Mouse (Mus musculus): Measurements from ENCODE around the gene Cd80. TPM values are rescaled to one million over a fixed set of nuclear protein-coding genes. Genes with fewer than 3 reads are reported as not detected.
A peak's percentile ranks its signal among the peaks of the same experiment; 100 is the strongest.
"Not testable (repeated sequence)": the region's sequence is repeated elsewhere in the genome, so short reads cannot be mapped to it uniquely, and the experiment has no call there.

Gene Cd80
- total RNA-seq, 2 experiments from 2014 or later = 0.19 TPM; not detected in 1

GRCm38 (mm10) chr16:38471697-38472506, 16.5 kb downstream of the Cd80 start:
- DNase-seq (ENCODE audit: low spot score) = no peak

- DNase-seq (ENCODE audit: low spot score) = no peak
Measured at GRCm38 (mm10) chr16:38472507-38472873, 17.1 kb downstream of the Cd80 start.

- no peak for DNase-seq (ENCODE audit: low spot score)
Measured at GRCm38 (mm10) chr16:38473661-38474060, 18.3 kb downstream of the Cd80 start.

- no peak for DNase-seq (ENCODE audit: low spot score)
Measured at GRCm38 (mm10) chr16:38474677-38475286, 19.4 kb downstream of the Cd80 start.

GRCm38 (mm10) chr16:38475681-38476311, 20.4 kb downstream of the Cd80 start:
- no peak for DNase-seq (ENCODE audit: low spot score)

- DNase-seq (ENCODE audit: low spot score) = peak; percentile 31
Measured at GRCm38 (mm10) chr16:38476312-38477240, 21.2 kb downstream of the Cd80 start.

GRCm38 (mm10) chr16:38477241-38477608, 21.9 kb downstream of the Cd80 start:
- not testable (repeated sequence) for DNase-seq (ENCODE audit: low spot score)

GRCm38 (mm10) chr16:38478296-38478695, 22.9 kb downstream of the Cd80 start:
- DNase-seq (ENCODE audit: low spot score) = no peak

GRCm38 (mm10) chr16:38481327-38481726, 26.0 kb downstream of the Cd80 start:
- no peak for DNase-seq (ENCODE audit: low spot score)

- DNase-seq (ENCODE audit: low spot score) = peak; percentile 40
Measured at GRCm38 (mm10) chr16:38482780-38483562, 27.6 kb downstream of the Cd80 start.

GRCm38 (mm10) chr16:38483582-38484309, 28.4 kb downstream of the Cd80 start:
- DNase-seq (ENCODE audit: low spot score) = no peak

GRCm38 (mm10) chr16:38492551-38492950, 37.2 kb downstream of the Cd80 start:
- no peak for DNase-seq (ENCODE audit: low spot score)

GRCm38 (mm10) chr16:38493890-38494289, 38.5 kb downstream of the Cd80 start:
- DNase-seq (ENCODE audit: low spot score) = peak; percentile 18

GRCm38 (mm10) chr16:38496604-38497140, 41.3 kb downstream of the Cd80 start:
- no peak for DNase-seq (ENCODE audit: low spot score)

- DNase-seq (ENCODE audit: low spot score) = no peak
Measured at GRCm38 (mm10) chr16:38502469-38502868, 47.1 kb downstream of the Cd80 start.

- no peak for DNase-seq (ENCODE audit: low spot score)
Measured at GRCm38 (mm10) chr16:38503528-38503927, 48.2 kb downstream of the Cd80 start.

GRCm38 (mm10) chr16:38506041-38506634, 50.8 kb downstream of the Cd80 start:
- DNase-seq (ENCODE audit: low spot score) = peak; percentile 71

GRCm38 (mm10) chr16:38510846-38511245, 55.5 kb downstream of the Cd80 start:
- no peak for DNase-seq (ENCODE audit: low spot score)

- DNase-seq (ENCODE audit: low spot score) = no peak
Measured at GRCm38 (mm10) chr16:38519140-38519539, 63.8 kb downstream of the Cd80 start.
